Mouse (Mus musculus) subcutaneous adipose tissue, adult 2 months (tissue): Measurements from ENCODE around the gene Cep104. TPM values are rescaled to one million over a fixed set of nuclear protein-coding genes. Genes with fewer than 3 reads are reported as not detected.

Source experiments
- polyA plus RNA-seq: library from polyadenylated mRNA; depleted of rRNA; stranded (reverse); fragments of >200 nt; gene quantifications from 2 replicates; pipeline ENCODE4 v1.2.3, GENCODE M21; 2012; ENCODE audit warnings: low replicate concordance; rRNA removed

The Cep104 gene
- 16.2 and 18.6 TPM in 2 replicates for polyA plus RNA-seq

GRCm38 (mm10) chr4:153974431-153975291 lies at the start of gene Cep104, which contains the start of gene Dffb:
Gene Cep104 (plus strand): TSS chr4:153975194.
Gene Dffb (minus strand): TSS chr4:153975126.

GRCm38 (mm10) chr4:153956569-153957405 lies 18.2 kb upstream of the Cep104 start, which contains the start of gene A430005L14Rik:
Gene A430005L14Rik (plus strand): TSS chr4:153957237.

GRCm38 (mm10) chr4:154011646-154012089 lies 36.7 kb downstream of the Cep104 start, which contains the start of gene Lrrc47:
Gene Lrrc47 (plus strand): TSS chr4:154011731.

GRCm38 (mm10) chr4:154025641-154026440 lies 50.8 kb downstream of the Cep104 start, which contains the start of gene Smim1:
Gene Smim1 (minus strand): TSS chr4:154026230.

GRCm38 (mm10) chr4:154042577-154042976 lies 67.6 kb downstream of the Cep104 start, which contains the start of gene Ccdc27:
Gene Ccdc27 (minus strand): TSS chr4:154042677.

Other genes starting within 250 kb of the Cep104 start
- gene A430005L14Rik, start 18.0 kb upstream of the Cep104 start, polyA plus RNA-seq: 27.7 and 39.4 TPM in 2 replicates
- gene Dffb, start 68 bp upstream of the Cep104 start, polyA plus RNA-seq: 8.2 and 15.1 TPM in 2 replicates
- 31.1 and 53.7 TPM in 2 replicates for gene Lrrc47, start 36.5 kb downstream of the Cep104 start, polyA plus RNA-seq
- gene Smim1, start 51.0 kb downstream of the Cep104 start, polyA plus RNA-seq: 114 and 165 TPM in 2 replicates
- not detected in 2 replicates for gene Ccdc27, start 67.5 kb downstream of the Cep104 start, polyA plus RNA-seq
- 0.06 TPM in 1 of 2 replicates, not detected in the other for gene Trp73, start 165.0 kb downstream of the Cep104 start, polyA plus RNA-seq
- gene Wrap73, start 167.2 kb downstream of the Cep104 start, polyA plus RNA-seq: 17.3 and 27.8 TPM in 2 replicates
- gene Tprgl, start 185.5 kb downstream of the Cep104 start, polyA plus RNA-seq: 173 and 225 TPM in 2 replicates
- gene Megf6, start 195.5 kb downstream of the Cep104 start, polyA plus RNA-seq: 6.0 and 7.7 TPM in 2 replicates